Mouse (Mus musculus): ENCODE results near the gene Ugt1a6b. TPM values are rescaled to one million over a fixed set of nuclear protein-coding genes. Genes with fewer than 3 reads are reported as not detected.
"Not testable (repeated sequence)": the region's sequence is repeated elsewhere in the genome, so short reads cannot be mapped to it uniquely, and the experiment has no call there.

Gene Ugt1a6b
- polyA plus RNA-seq (2015; fragmentation: Nextera tagmentation; extraction: Ambion mirVana), result 0.10 TPM in 1 of 2 replicates, not detected in the other

DNA sequence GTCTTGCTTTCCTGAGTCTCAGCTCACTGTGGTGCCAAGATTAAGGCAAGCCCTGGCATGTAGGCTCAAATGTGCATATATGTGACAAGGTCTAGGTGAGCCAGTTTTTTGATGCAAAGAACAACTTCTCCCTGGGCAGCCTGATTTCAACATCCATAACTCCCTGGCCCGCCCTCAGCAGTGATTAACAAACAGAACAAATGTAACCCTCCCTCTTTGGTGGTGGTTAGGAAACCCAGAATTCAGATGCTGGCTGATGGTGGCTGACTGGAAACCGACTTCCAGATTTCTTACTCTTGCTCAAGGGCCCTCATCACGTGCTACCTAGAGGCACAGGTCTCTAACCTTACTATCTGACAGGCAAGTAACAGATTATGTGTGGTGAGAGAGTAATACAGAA, at the start of gene Ugt1a6b:
Gene Ugt1a6b (plus strand): TSS at position 234 of the 400 bp plus-strand sequence.
- not testable (repeated sequence) for H3K4me1 ChIP-seq; H3K27ac ChIP-seq (replicated peaks); H3K4me3 ChIP-seq (replicated peaks); H3K27me3 ChIP-seq (replicated peaks); H3K9ac ChIP-seq (replicated peaks); ATAC-seq (ENCODE audit: low FRiP score); H3K36me3 ChIP-seq; H3K4me2 ChIP-seq; H3K9me3 ChIP-seq (replicated peaks)
- WGBS, result 76% methylated on average over 3 of the region's 3 CpGs

DNA sequence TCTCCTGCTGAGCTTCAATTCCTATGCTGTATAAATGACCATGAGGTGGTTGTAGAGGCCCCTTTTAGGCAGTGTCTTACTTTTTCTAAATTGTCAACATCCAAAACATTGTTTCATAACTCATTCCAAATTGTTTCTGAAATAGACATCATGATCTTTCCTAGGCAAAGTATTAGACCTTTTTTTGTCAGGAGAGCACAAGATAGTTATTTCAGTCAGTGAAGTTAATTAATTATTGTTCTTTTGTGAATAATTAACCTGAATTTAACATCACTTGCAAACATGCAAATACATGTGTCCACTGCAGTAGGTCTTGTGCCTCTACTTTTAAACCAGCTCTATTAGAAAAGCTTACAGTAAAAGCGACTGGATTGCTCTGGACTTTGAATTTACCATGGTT, 48.0 kb upstream of the Ugt1a6b start, which contains the start of gene Ugt1a10:
Gene Ugt1a10 (plus strand): TSS at position 301 of the 400 bp plus-strand sequence.
- Histone ChIP-seq H3K4me1 (no peaks in the 10 kb centered on the region), H3K27ac (replicated peaks) (no peak within 1 kb of the TSS), H3K27me3 (replicated peaks) (no peaks in the 10 kb centered on the region), H3K36me3 (no peaks in the 10 kb centered on the region), H3K4me2 (no peak within 1 kb of the TSS), H3K4me3 (replicated peaks) (no peak within 1 kb of the TSS), H3K9me3 (replicated peaks) (no peaks in the 10 kb centered on the region), H3K9ac (replicated peaks) (no peak within 1 kb of the TSS)
- ATAC-seq (ENCODE audit: low FRiP score), result no peak
- WGBS, result 91% methylated on average over 1 of the region's 1 CpGs

DNA sequence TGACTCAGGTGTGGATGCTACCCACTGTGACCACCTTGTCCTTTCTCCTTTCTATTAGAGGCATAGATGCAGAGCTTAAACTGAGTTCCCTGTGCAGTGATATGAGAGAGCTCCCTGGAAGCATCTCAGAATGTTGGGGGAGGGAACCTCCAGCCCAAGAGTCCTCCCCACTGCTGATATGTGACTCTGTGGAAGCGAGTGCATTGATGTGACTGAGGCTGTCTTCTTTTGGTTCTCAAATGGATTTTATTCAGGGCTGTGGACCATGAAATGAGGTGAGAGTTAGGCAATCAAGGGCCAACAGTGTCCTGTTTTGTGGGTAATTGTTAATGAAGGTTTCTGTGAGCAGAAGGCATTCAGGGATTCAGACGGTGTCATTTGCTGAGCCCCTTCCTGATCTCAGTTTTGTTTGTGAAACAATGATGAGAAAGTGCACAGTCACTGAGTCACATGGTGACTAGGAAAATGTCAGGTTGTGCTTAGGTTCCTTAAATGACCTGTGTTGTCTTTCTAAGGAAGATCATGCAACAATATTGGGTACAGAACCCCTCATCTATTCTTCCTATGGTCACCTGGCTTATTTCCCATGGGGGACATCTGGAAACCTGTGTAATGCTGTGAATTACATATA, 36.5 kb upstream of the Ugt1a6b start:
- 65% methylated on average over 1 of the region's 2 CpGs for WGBS

DNA sequence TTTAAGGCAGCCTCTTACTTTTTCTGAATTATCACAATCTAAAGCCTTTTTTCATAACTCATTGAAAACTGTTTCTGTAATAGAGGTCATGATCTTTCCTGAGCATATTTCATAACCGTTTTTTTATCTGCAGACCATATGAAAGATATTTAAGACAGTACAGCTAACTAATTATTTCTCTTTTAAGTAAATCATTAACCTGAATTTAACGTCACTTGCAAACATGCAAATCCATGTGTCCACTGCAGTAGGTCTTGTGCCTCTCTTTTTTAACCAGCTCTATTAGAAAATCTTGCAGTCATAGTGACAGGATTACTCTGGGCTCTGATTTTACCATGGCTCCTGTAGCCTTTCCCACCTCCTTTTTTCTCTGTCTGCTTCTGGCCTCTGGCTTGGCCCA, 32.6 kb upstream of the Ugt1a6b start, which contains the start of gene Ugt1a9:
Gene Ugt1a9 (plus strand): TSS at position 306 of the 400 bp plus-strand sequence.
- H3K9ac ChIP-seq (replicated peaks), result no peak within 1 kb of the TSS
- no peak within 1 kb of the TSS for H3K4me3 ChIP-seq (replicated peaks)
- no peaks in the 10 kb centered on the region for H3K9me3 ChIP-seq (replicated peaks)
- ATAC-seq (ENCODE audit: low FRiP score), result no peak
- H3K27me3 ChIP-seq (replicated peaks), result no peaks in the 10 kb centered on the region
- no peak within 1 kb of the TSS for H3K27ac ChIP-seq (replicated peaks)
- 82% methylated on average over 2 of the region's 2 CpGs for WGBS
- H3K4me2 ChIP-seq, result no peak within 1 kb of the TSS
- no peaks in the 10 kb centered on the region for H3K36me3 ChIP-seq
- no peaks in the 10 kb centered on the region for H3K4me1 ChIP-seq

More for the DNA sequence above, 36.5 kb upstream of the Ugt1a6b start:
- not testable (repeated sequence) for ATAC-seq (ENCODE audit: low FRiP score); H3K4me2 ChIP-seq; H3K4me3 ChIP-seq (replicated peaks); H3K27me3 ChIP-seq (replicated peaks); H3K4me1 ChIP-seq; H3K36me3 ChIP-seq; H3K9me3 ChIP-seq (replicated peaks); H3K27ac ChIP-seq (replicated peaks); H3K9ac ChIP-seq (replicated peaks)

DNA sequence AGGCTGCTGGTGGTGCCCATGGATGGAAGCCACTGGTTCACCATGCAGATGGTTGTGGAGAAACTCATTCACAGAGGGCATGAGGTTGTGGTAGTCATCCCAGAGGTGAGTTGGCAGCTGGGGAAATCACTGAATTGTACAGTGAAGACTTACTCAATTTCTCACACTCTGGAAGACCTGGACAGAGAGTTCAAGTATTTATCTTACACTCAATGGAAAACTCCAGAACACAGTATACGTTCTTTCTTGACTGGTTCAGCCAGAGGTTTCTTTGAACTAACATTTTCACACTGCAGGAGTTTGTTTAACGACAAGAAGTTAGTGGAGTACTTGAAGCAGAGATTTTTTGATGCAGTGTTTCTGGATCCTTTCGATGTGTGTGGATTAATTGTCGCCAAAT, 32.1 kb upstream of the Ugt1a6b start:
- H3K27ac ChIP-seq (replicated peaks), result no peak overlapping the region
- H3K4me1 ChIP-seq, result no peaks in the 10 kb centered on the region
- no peak overlapping the region for H3K4me3 ChIP-seq (replicated peaks)
- no peaks in the 10 kb centered on the region for H3K27me3 ChIP-seq (replicated peaks)
- H3K9ac ChIP-seq (replicated peaks), result no peak overlapping the region
- ATAC-seq (ENCODE audit: low FRiP score), result no peak
- WGBS, result 89% methylated on average over 4 of the region's 4 CpGs
- no peaks in the 10 kb centered on the region for H3K36me3 ChIP-seq
- H3K4me2 ChIP-seq, result no peak overlapping the region
- no peaks in the 10 kb centered on the region for H3K9me3 ChIP-seq (replicated peaks)

DNA sequence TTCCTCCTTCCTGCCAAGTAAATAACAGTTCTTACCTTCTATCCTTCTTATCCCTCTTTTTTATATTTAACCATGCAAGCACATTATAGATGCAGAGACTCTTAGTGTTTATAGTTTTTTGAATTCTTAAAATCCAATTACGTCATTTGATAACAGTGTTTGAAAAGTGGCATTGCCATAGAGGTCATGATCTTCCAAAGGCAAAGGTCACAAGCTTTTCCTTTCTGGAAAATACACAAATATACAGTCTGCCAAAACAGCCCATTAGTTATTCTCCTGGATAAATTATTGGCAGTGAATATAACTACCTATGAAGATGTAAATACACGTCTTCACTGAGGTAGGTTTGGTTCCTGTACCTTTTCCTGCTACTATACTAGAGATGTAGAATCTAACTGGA, 28.6 kb upstream of the Ugt1a6b start:
- Histone ChIP-seq H3K27me3 (replicated peaks) (no peaks in the 10 kb centered on the region), H3K4me3 (replicated peaks) (no peak overlapping the region), H3K27ac (replicated peaks) (no peak overlapping the region), H3K9ac (replicated peaks) (no peak overlapping the region), H3K4me2 (no peak overlapping the region), H3K36me3 (no peaks in the 10 kb centered on the region), H3K9me3 (replicated peaks) (no peaks in the 10 kb centered on the region), H3K4me1 (no peaks in the 10 kb centered on the region)
- 89% methylated on average over 2 of the region's 2 CpGs for WGBS
- no peak for ATAC-seq (ENCODE audit: low FRiP score)

DNA sequence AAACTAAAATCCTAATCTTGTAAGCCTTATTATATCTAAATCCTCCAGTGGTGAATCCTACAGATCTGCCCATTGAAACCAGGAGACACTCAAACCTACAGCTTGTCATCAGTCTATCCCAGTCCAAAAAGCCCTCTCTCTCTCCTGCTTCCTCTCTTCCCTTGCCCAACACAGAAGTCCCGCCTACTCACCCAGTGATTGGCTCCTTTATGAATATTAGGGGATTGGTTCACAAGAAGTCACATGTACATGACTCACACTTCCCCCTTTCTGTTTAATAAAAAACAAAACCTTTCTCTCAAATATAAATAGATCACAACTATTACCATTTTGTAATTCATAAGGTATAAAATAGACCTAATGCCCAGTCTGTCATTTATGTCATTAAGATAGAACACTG, 25.9 kb upstream of the Ugt1a6b start:
- no peak for ATAC-seq (ENCODE audit: low FRiP score)
- no peaks in the 10 kb centered on the region for H3K9me3 ChIP-seq (replicated peaks)
- WGBS, result 90% methylated on average over 1 of the region's 1 CpGs
- no peaks in the 10 kb centered on the region for H3K27me3 ChIP-seq (replicated peaks)
- H3K36me3 ChIP-seq, result no peaks in the 10 kb centered on the region
- H3K27ac ChIP-seq (replicated peaks), result no peak overlapping the region
- H3K4me2 ChIP-seq, result no peak overlapping the region
- H3K9ac ChIP-seq (replicated peaks), result no peak overlapping the region
- no peaks in the 10 kb centered on the region for H3K4me1 ChIP-seq
- no peak overlapping the region for H3K4me3 ChIP-seq (replicated peaks)

DNA sequence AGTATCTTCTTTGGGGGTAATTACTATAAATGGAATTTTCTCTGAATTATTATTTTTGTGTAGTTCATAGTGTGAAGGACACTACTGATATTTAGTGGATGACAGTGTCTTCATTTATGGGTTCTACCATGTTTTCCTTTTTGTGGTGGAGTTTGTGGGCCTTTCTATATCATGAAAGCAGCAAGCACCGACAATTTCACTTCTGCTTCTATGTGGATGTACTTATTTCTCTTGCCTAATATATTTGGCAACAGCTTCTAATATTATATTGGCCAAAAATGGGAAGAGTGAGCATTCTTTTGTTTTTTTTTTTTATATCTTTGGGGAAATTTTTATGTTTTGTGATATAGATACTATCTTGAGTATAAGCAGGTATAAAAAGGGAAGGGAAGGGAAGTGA, 21.4 kb upstream of the Ugt1a6b start:
- ATAC-seq (ENCODE audit: low FRiP score), result no peak
- H3K4me3 ChIP-seq (replicated peaks), result no peak overlapping the region
- 92% methylated on average over 1 of the region's 1 CpGs for WGBS

DNA sequence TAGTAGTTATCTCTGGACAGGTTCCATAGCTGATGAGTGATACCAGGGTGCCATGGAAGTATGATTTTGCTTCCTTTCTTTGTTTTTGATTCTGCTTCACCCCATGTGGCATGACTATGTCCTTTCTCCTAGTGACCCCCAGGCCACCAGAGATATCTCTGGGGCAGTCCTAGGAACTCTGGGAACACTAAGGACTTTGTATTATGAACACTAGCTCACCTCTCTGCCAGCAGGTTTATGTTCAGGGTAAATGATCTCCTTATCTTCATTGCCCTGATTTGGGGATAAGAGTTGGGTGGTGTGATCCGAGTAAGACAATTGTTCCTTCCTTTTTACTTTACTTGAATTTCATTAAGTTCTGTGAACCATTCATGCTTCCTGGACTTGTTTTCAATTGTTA, 16.9 kb upstream of the Ugt1a6b start:
- Histone ChIP-seq H3K9ac (replicated peaks) (no peak overlapping the region), H3K27me3 (replicated peaks) (no peaks in the 10 kb centered on the region), H3K27ac (replicated peaks) (no peak overlapping the region), H3K4me2 (no peak overlapping the region), H3K36me3 (no peaks in the 10 kb centered on the region), H3K9me3 (replicated peaks) (no peaks in the 10 kb centered on the region), H3K4me1 (no peaks in the 10 kb centered on the region), H3K4me3 (replicated peaks) (no peak overlapping the region)
- no peak for ATAC-seq (ENCODE audit: low FRiP score)
- WGBS, result 85% methylated on average over 1 of the region's 1 CpGs

More for the DNA sequence above, 21.4 kb upstream of the Ugt1a6b start:
- no peaks in the 10 kb centered on the region for H3K9me3 ChIP-seq (replicated peaks)
- H3K27ac ChIP-seq (replicated peaks), result no peak overlapping the region
- no peak overlapping the region for H3K9ac ChIP-seq (replicated peaks)
- no peaks in the 10 kb centered on the region for H3K4me1 ChIP-seq
- no peaks in the 10 kb centered on the region for H3K27me3 ChIP-seq (replicated peaks)
- H3K4me2 ChIP-seq, result no peak overlapping the region
- no peaks in the 10 kb centered on the region for H3K36me3 ChIP-seq

DNA sequence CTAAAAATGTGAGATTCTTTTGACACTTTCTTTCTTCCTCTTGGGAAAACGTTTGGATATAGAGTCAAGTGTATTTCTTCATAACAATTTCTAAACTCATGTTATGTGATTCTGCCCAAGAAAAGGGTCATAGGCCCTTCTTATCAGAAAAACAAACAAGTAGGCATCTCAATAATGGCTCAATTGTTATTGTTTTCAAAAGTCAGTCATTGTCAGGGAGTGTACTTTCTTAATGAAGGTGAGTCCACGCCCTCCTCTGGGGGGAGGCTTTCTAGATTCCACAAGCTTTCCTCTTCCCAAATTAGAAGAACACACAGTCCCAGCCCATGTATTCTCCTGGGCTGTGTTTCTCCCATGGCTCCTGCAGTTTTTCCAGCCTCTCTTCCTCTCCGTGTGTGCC, 15.5 kb upstream of the Ugt1a6b start, which contains the start of gene Ugt1a8:
Gene Ugt1a8 (plus strand): TSS at position 301 of the 400 bp plus-strand sequence.
- 81% methylated on average over 3 of the region's 3 CpGs for WGBS
- Histone ChIP-seq H3K4me2 (no peak within 1 kb of the TSS), H3K36me3 (no peaks in the 10 kb centered on the region), H3K27ac (replicated peaks) (no peak within 1 kb of the TSS), H3K4me3 (replicated peaks) (no peak within 1 kb of the TSS), H3K9me3 (replicated peaks) (no peaks in the 10 kb centered on the region), H3K4me1 (no peaks in the 10 kb centered on the region), H3K9ac (replicated peaks) (no peak within 1 kb of the TSS), H3K27me3 (replicated peaks) (no peaks in the 10 kb centered on the region)
- ATAC-seq (ENCODE audit: low FRiP score), result no peak

DNA sequence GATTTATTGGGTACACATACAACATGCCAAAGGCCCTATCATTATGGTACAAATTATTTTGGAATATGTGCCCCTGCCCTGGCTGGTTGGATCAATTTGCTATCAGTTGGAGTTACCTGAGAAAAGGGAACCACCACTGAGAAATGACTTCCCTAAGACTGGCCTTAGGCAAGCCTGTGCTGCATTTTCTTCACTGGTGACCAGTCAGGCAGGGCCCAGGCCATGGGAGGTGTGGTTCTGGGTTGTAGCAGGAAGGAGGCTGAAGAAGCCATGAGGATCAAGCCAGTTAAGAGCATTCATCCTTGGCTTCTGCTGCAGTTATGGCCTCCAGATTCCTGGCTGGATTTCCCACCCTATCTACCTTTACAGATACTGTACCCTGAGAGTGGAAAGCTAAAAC, 10.7 kb upstream of the Ugt1a6b start:
- H3K4me1 ChIP-seq, result peaks cover 3% of the 10 kb centered on the region; the same call in 1 of the 2 replicates
- H3K4me3 ChIP-seq (replicated peaks), result no peak overlapping the region
- no peaks in the 10 kb centered on the region for H3K27me3 ChIP-seq (replicated peaks)
- no peak overlapping the region for H3K9ac ChIP-seq (replicated peaks)
- H3K9me3 ChIP-seq (replicated peaks), result no peaks in the 10 kb centered on the region
- no peaks in the 10 kb centered on the region for H3K36me3 ChIP-seq
- no peak overlapping the region for H3K27ac ChIP-seq (replicated peaks)
- no peak for ATAC-seq (ENCODE audit: low FRiP score)
- no peak overlapping the region for H3K4me2 ChIP-seq

DNA sequence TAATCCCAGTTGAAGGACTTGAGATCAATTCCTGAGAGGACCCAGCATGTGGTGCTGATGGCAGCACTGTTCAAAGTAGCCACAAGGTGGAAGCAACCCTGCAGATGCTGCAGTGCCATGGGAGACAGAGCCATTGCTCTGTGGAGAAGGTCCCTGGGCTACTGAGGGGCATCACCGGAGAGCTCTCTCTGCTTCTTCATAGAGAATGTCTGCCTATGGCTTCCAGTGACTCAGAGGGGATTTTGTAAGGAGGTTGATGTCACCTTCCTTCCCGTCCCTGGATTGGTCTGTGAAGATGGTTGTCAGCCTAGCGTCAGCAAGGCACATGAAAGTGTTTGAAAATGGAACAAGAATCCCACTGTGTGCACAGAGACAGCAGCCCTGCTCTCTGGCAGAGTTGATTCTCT, 8.8 kb upstream of the Ugt1a6b start:
- H3K9ac ChIP-seq (replicated peaks); H3K27me3 ChIP-seq (replicated peaks); H3K4me2 ChIP-seq; H3K36me3 ChIP-seq; ATAC-seq (ENCODE audit: low FRiP score); H3K9me3 ChIP-seq (replicated peaks); H3K4me1 ChIP-seq; H3K4me3 ChIP-seq (replicated peaks): not testable (repeated sequence)
- 81% methylated on average over 3 of the region's 3 CpGs for WGBS
- 0 out of 2 replicates have a peak overlapping the region, but pooled peaks have one; percentile 33 for H3K27ac ChIP-seq (replicated peaks)
